Mouse (Mus musculus) myocyte (in vitro differentiated cells): Measurements from ENCODE around the gene Robo1. TPM values are rescaled to one million over a fixed set of nuclear protein-coding genes. Genes with fewer than 3 reads are reported as not detected.

Source experiments
- H3K27me3 ChIP-seq: one replicate; pipeline ENCODE4 v1.6.1; 2011; ENCODE audit not compliant: control insufficient read depth, insufficient read depth, insufficient read length
- H3K36me3 ChIP-seq: one replicate; pipeline ENCODE4 v1.6.1; 2011; ENCODE audit not compliant: control insufficient read depth, insufficient read depth
- H3K4me2 ChIP-seq: one replicate; pipeline ENCODE4 v1.6.1; 2011; ENCODE audit warnings: low read depth, control low read depth
- H3K4me3 ChIP-seq: one replicate; pipeline ENCODE4 v1.5.1; 2011; ENCODE audit warnings: mild to moderate bottlenecking, control low read depth, moderate library complexity
- H3K79me2 ChIP-seq: one replicate; pipeline ENCODE4 v1.6.1; 2011; ENCODE audit not compliant: control insufficient read depth, insufficient read depth
- H3ac ChIP-seq: one replicate; pipeline ENCODE4 v1.6.1; 2011; ENCODE audit not compliant: control insufficient read depth, insufficient read length
- CEBPB ChIP-seq: IDR thresholded peaks from 2 replicates; pipeline ENCODE4 v1.6.1; 2011; ENCODE audit warnings: mild to moderate bottlenecking, moderate library complexity; ENCODE audit not compliant: poor library complexity, insufficient read depth, severe bottlenecking
- E2F4 ChIP-seq: IDR thresholded peaks from one replicate; pipeline ENCODE4 v1.6.1; 2011; ENCODE audit warnings: mild to moderate bottlenecking, control low read depth, moderate library complexity; ENCODE audit not compliant: insufficient read depth
- MAX ChIP-seq: IDR thresholded peaks from one replicate; pipeline ENCODE4 v1.6.1; 2011; ENCODE audit warnings: low read depth, mild to moderate bottlenecking, control low read depth
- MYOD1 ChIP-seq, 3 experiments: IDR thresholded peaks; one replicate each; pipeline ENCODE4 v1.6.1; 2011; ENCODE audit warnings: control low read depth in 2 of 3, low read depth in 2 of 3, mild to moderate bottlenecking in 2 of 3, moderate library complexity in 1 of 3; ENCODE audit not compliant: insufficient read length in 2 of 3, control insufficient read depth in 1 of 3
- MYOG ChIP-seq, 3 experiments: IDR thresholded peaks; one replicate each; pipeline ENCODE4 v1.6.1; 2011; ENCODE audit warnings: control low read depth in 2 of 3, low read depth in 2 of 3, mild to moderate bottlenecking in 2 of 3; ENCODE audit not compliant: insufficient read length in 2 of 3, control insufficient read depth in 1 of 3, insufficient read depth in 1 of 3
- POLR2A ChIP-seq: IDR thresholded peaks from one replicate; pipeline ENCODE4 v1.6.1; 2011; ENCODE audit warnings: low read depth, mild to moderate bottlenecking, control low read depth, moderate library complexity; ENCODE audit not compliant: insufficient read length
- POLR2AphosphoS2 ChIP-seq: IDR thresholded peaks from one replicate; pipeline ENCODE4 v1.6.1; 2011; ENCODE audit warnings: low read depth, control low read depth; ENCODE audit not compliant: insufficient read length
- REST ChIP-seq: IDR thresholded peaks from one replicate; pipeline ENCODE4 v1.6.1; 2011; ENCODE audit warnings: mild to moderate bottlenecking, control low read depth, moderate library complexity; ENCODE audit not compliant: insufficient read depth, insufficient read length
- SRF ChIP-seq: IDR thresholded peaks from one replicate; pipeline ENCODE4 v1.6.1; 2011; ENCODE audit warnings: low read depth; ENCODE audit not compliant: control insufficient read depth, insufficient read length
- TCF12 ChIP-seq: IDR thresholded peaks from one replicate; pipeline ENCODE4 v1.6.1; 2011; ENCODE audit warnings: mild to moderate bottlenecking, control low read depth; ENCODE audit not compliant: poor library complexity, insufficient read depth, severe bottlenecking
- TCF3 ChIP-seq: IDR thresholded peaks from one replicate; pipeline ENCODE4 v1.6.1; 2011; ENCODE audit warnings: low read depth, control low read depth; ENCODE audit not compliant: insufficient read length
- USF1 ChIP-seq: IDR thresholded peaks from one replicate; pipeline ENCODE4 v1.6.1; 2011; ENCODE audit warnings: low read depth, mild to moderate bottlenecking, control low read depth, moderate library complexity
- polyA plus RNA-seq: library from polyadenylated mRNA; unstranded; fragments of >200 nt; fragmentation: generic; extraction: Trizol; gene quantifications from one replicate; pipeline ENCODE4 v1.2.1, GENCODE M21; 2012; ENCODE audit warnings: missing spikeins

The Robo1 gene
- polyA plus RNA-seq, 1 experiment: 3.5 TPM

- TF ChIP-seq TCF12: no peak
- no peak for TF ChIP-seq MYOG (IDR thresholded peaks at IDR 0.05; ENCODE audit: control insufficient read depth in 1 of 3, insufficient read depth in 1 of 3, insufficient read length in 2 of 3, low read depth in 2 of 3)
- TF ChIP-seq E2F4: no peak
- TF ChIP-seq POLR2AphosphoS2: no peak
- TF ChIP-seq MYOD1 (IDR thresholded peaks at IDR 0.05; ENCODE audit: control insufficient read depth in 1 of 3, insufficient read length in 2 of 3, low read depth in 2 of 3): no peak
- no peak for TF ChIP-seq MAX
- no peak for TF ChIP-seq CEBPB
- no peak for TF ChIP-seq USF1
- TF ChIP-seq SRF: no peak
- Histone ChIP-seq H3ac (no peak overlapping the region), H3K36me3 (no peaks in the 10 kb centered on the region), H3K27me3 (no peaks in the 10 kb centered on the region), H3K79me2 (no peaks in the 10 kb centered on the region), H3K4me2 (no peak overlapping the region), H3K4me3 (no peak overlapping the region)
Measured at GRCm38 (mm10) chr16:72419328-72420066, 111.4 kb downstream of the Robo1 start.

GRCm38 (mm10) chr16:72422426-72422825 lies 114.3 kb downstream of the Robo1 start:
- Histone ChIP-seq H3K4me3 (no peak overlapping the region), H3ac (no peak overlapping the region), H3K4me2 (no peak overlapping the region), H3K36me3 (no peaks in the 10 kb centered on the region), H3K27me3 (no peaks in the 10 kb centered on the region), H3K79me2 (no peaks in the 10 kb centered on the region)
- TF ChIP-seq USF1: no peak
- TF ChIP-seq POLR2A: no peak
- TF ChIP-seq MYOG (IDR thresholded peaks at IDR 0.05; ENCODE audit: control insufficient read depth in 1 of 3, insufficient read depth in 1 of 3, insufficient read length in 2 of 3, low read depth in 2 of 3): no peak
- no peak for TF ChIP-seq MAX
- TF ChIP-seq SRF: no peak
- TF ChIP-seq REST: no peak
- no peak for TF ChIP-seq CEBPB
- no peak for TF ChIP-seq POLR2AphosphoS2
- TF ChIP-seq TCF3: no peak
- no peak for TF ChIP-seq TCF12
- no peak for TF ChIP-seq E2F4
- no peak for TF ChIP-seq MYOD1 (IDR thresholded peaks at IDR 0.05; ENCODE audit: control insufficient read depth in 1 of 3, insufficient read length in 2 of 3, low read depth in 2 of 3)

GRCm38 (mm10) chr16:72434396-72434795 lies 126.3 kb downstream of the Robo1 start:
- no peak for TF ChIP-seq USF1
- TF ChIP-seq MYOD1 (IDR thresholded peaks at IDR 0.05; ENCODE audit: control insufficient read depth in 1 of 3, insufficient read length in 2 of 3, low read depth in 2 of 3): peak in 2 of 3 experiments; percentile 26 to 43
- Histone ChIP-seq H3K4me3 (no peak overlapping the region), H3K79me2 (no peaks in the 10 kb centered on the region), H3ac (no peak overlapping the region), H3K36me3 (no peaks in the 10 kb centered on the region), H3K27me3 (no peaks in the 10 kb centered on the region), H3K4me2 (peak overlapping the region; percentile 13)

- Histone ChIP-seq H3ac (no peak overlapping the region), H3K36me3 (no peaks in the 10 kb centered on the region), H3K4me2 (no peak overlapping the region), H3K27me3 (no peaks in the 10 kb centered on the region), H3K79me2 (no peaks in the 10 kb centered on the region), H3K4me3 (no peak overlapping the region)
- TF ChIP-seq SRF (no peak), REST (no peak), POLR2AphosphoS2 (no peak), MAX (no peak), E2F4 (no peak), POLR2A (no peak), CEBPB (no peak), USF1 (no peak), MYOG (IDR thresholded peaks at IDR 0.05; ENCODE audit: control insufficient read depth in 1 of 3, insufficient read depth in 1 of 3, insufficient read length in 2 of 3, low read depth in 2 of 3) (no peak)
Measured at GRCm38 (mm10) chr16:72444428-72445135, 136.5 kb downstream of the Robo1 start.

GRCm38 (mm10) chr16:72458155-72458554 lies 150.0 kb downstream of the Robo1 start:
- Histone ChIP-seq H3K36me3 (no peaks in the 10 kb centered on the region), H3ac (no peak overlapping the region), H3K79me2 (no peaks in the 10 kb centered on the region), H3K4me2 (no peak overlapping the region), H3K27me3 (no peaks in the 10 kb centered on the region), H3K4me3 (no peak overlapping the region)
- TF ChIP-seq USF1 (no peak), MYOG (IDR thresholded peaks at IDR 0.05; ENCODE audit: control insufficient read depth in 1 of 3, insufficient read depth in 1 of 3, insufficient read length in 2 of 3, low read depth in 2 of 3) (no peak)
